ENCODE assay signal across 24 mouse cellular contexts in the genomic region with DNA sequence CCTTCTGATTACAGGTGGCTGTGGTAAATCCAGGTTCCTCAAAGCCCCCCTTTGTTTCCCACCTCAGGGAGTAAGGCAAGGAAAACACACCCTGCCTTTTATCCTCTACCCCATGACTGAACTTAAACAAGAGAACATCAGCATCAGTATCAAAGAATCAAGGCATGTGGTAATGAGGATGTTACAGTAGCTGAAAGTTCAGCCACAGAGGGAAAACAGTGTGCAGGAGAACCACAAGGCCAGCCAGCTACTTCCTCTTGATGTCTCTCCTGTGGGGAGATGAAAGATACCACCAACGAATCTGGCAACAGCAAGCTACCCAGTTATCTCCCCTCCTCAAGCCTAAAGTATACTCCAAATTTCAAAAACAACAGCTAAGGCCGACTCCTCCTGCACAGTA. TPM values are rescaled to one million over a fixed set of nuclear protein-coding genes. Genes with fewer than 3 reads are reported as not detected.
DNase-seq lines count a peak whose midpoint lies in the region; ATAC-seq and TF ChIP-seq lines count a peak whose summit lies in the region.
"Had no signal": no experiment of that assay in that cellular context is flagged by ENCODE, and none has a peak within 500 bp of the region (broad histone marks: within the 10 kb centered on the region; RNA-seq: fewer than 3 reads in every experiment).

No protein-coding gene starts in this region.

- TF ChIP-seq EP300 in ES-Bruce4 (IDR thresholded peaks at IDR 0.05; ENCODE audit: insufficient read depth, low read depth, low read length): no peak

- no peaks in the 10 kb centered on the region for H3K27me3 ChIP-seq in ES-Bruce4 (ENCODE audit: control insufficient read depth, insufficient read depth, low read length, poor library complexity, severe bottlenecking)
- no peaks in the 10 kb centered on the region for H3K27me3 ChIP-seq in midbrain, embryonic 13.5 days
- H3K27me3 ChIP-seq: forebrain, embryonic 13.5 days; heart, embryonic 12.5 days had no signal

- peaks cover 17% of the 10 kb centered on the region for H3K4me1 ChIP-seq in ES-Bruce4 (ENCODE audit: control insufficient read depth, insufficient read depth, low read length)
- peaks cover 19% of the 10 kb centered on the region for H3K4me1 ChIP-seq in midbrain, embryonic 13.5 days (replicated peaks)

- peak overlapping the region; percentile 67 for H3K27ac ChIP-seq in ES-Bruce4 (ENCODE audit: insufficient read depth, low read length)
- no peak overlapping the region for H3K27ac ChIP-seq in midbrain, embryonic 13.5 days
- H3K27ac ChIP-seq: forebrain, embryonic 13.5 days; kidney, postnatal 0 days had no signal

- no peak overlapping the region for H3K9ac ChIP-seq in ES-Bruce4 (ENCODE audit: low read depth, poor library complexity, severe bottlenecking)
- H3K9ac ChIP-seq in midbrain, embryonic 13.5 days (replicated peaks): no peak overlapping the region
- H3K9ac ChIP-seq: forebrain, embryonic 13.5 days; heart, embryonic 12.5 days had no signal

- ATAC-seq in megakaryocyte-erythroid progenitor cell, adult 5-6 weeks (replicated peaks; ENCODE audit: low FRiP score, low TSS enrichment, poor library complexity, severe bottlenecking): peak; percentile 80
- ATAC-seq in midbrain, embryonic 13.5 days: no peak
- ATAC-seq: forebrain, embryonic 13.5 days; hindbrain, embryonic 16.5 days had no signal

- H3K4me3 ChIP-seq in ES-Bruce4 (ENCODE audit: low read depth, low read length): no peak overlapping the region
- H3K4me3 ChIP-seq in midbrain, embryonic 13.5 days (replicated peaks): no peak overlapping the region
- H3K4me3 ChIP-seq: forebrain, embryonic 13.5 days; heart, embryonic 12.5 days had no signal

- WGBS in midbrain, embryonic 13.5 days: 67% methylated on average over 2 of the region's 2 CpGs

- peaks cover 7% of the 10 kb centered on the region; the same call in 1 of the 2 replicates for H3K36me3 ChIP-seq in ES-Bruce4 (ENCODE audit: control insufficient read depth, insufficient read depth, low read length, poor library complexity, severe bottlenecking)
- H3K36me3 ChIP-seq in midbrain, embryonic 13.5 days: no peaks in the 10 kb centered on the region
- H3K36me3 ChIP-seq: heart, embryonic 12.5 days had no signal

- no peaks in the 10 kb centered on the region for H3K9me3 ChIP-seq in ES-Bruce4 (replicated peaks; ENCODE audit: control insufficient read depth, insufficient read depth, low read length, poor library complexity, severe bottlenecking)
- no peaks in the 10 kb centered on the region for H3K9me3 ChIP-seq in midbrain, embryonic 13.5 days
- H3K9me3 ChIP-seq: forebrain, embryonic 13.5 days; heart, embryonic 12.5 days had no signal

- H3K4me2 ChIP-seq in midbrain, embryonic 13.5 days (replicated peaks): no peak overlapping the region
- H3K4me2 ChIP-seq: forebrain, embryonic 13.5 days; heart, embryonic 12.5 days had no signal

- DNase-seq in 416B (ENCODE audit: low read depth) (peak; percentile 94), ZHBTc4 (ENCODE audit: low read depth, low spot score) (peak; percentile 44)
- DNase-seq in layer of hippocampus, adult 18-20 months (ENCODE audit: low spot score in 2 of 2): no peak
- no peak for DNase-seq in left cerebral cortex, adult 18-20 months (ENCODE audit: low spot score in 2 of 2)
- DNase-seq in cerebellum, adult 9-10 months: no peak
- DNase-seq: cerebellum, postnatal 25 days; gastrocnemius, postnatal 36 days; kidney, adult 11 months; liver; lung, adult 18-20 months; right cerebral cortex, postnatal 4 days had no signal

- TF ChIP-seq POLR2A in ES-Bruce4 (IDR thresholded peaks at IDR 0.05; ENCODE audit: insufficient read depth, low read length): no peak

- TF ChIP-seq CTCF in ES-Bruce4 (IDR thresholded peaks at IDR 0.05; ENCODE audit: low read depth, low read length): no peak

RNA-seq across cellular contexts. Expression of a gene that starts 12.0 kb away (rescaled TPM):
- polyA plus RNA-seq in ES-Bruce4 (2011; ENCODE audit: insufficient read depth, insufficient read length, low read depth, missing spikeins): 109 and 112 TPM in 2 replicates
- 5.6 and 8.0 TPM in 2 replicates for total RNA-seq in megakaryocyte-erythroid progenitor cell, adult 5-6 weeks (2014; fragmentation: Nextera tagmentation)
- 6.2 and 16.5 TPM in 2 replicates for total RNA-seq in megakaryocyte-erythroid progenitor cell, adult 5-6 weeks (2017)
- 10 to 100 TPM; 28.2 to 30.0 TPM for total RNA-seq in layer of hippocampus, adult 18-20 months (2021)
- 10 to 100 TPM; 29.5 to 30.8 TPM for total RNA-seq in left cerebral cortex, adult 18-20 months (2021)
- polyA plus RNA-seq in midbrain, embryonic 13.5 days (2015; fragmentation: Nextera tagmentation; extraction: Ambion mirVana): 20.7 and 24.1 TPM in 2 replicates

RNA-seq across cellular contexts. Expression of a gene that starts 31.8 kb away (rescaled TPM):
- polyA plus RNA-seq in ES-Bruce4 (2011; ENCODE audit: insufficient read depth, insufficient read length, low read depth, missing spikeins): not detected in 2 replicates
- not detected in 2 replicates for total RNA-seq in megakaryocyte-erythroid progenitor cell, adult 5-6 weeks (2014; fragmentation: Nextera tagmentation)
- 0.28 TPM in 1 of 2 replicates, not detected in the other for total RNA-seq in megakaryocyte-erythroid progenitor cell, adult 5-6 weeks (2017)
- not detected for total RNA-seq in layer of hippocampus, adult 18-20 months (2021)
- not detected for total RNA-seq in left cerebral cortex, adult 18-20 months (2021)
- polyA plus RNA-seq in midbrain, embryonic 13.5 days (2015; fragmentation: Nextera tagmentation; extraction: Ambion mirVana): not detected in 2 replicates
- total RNA-seq: adrenal gland, adult 18-20 months; gastrocnemius, postnatal 36 days; heart, postnatal 25 days; layer of hippocampus, postnatal 14 days; left cerebral cortex, postnatal 36 days had no signal
- polyA plus RNA-seq: kidney, postnatal 0 days; macrophage had no signal

RNA-seq across cellular contexts. Expression of a gene that starts 37.1 kb away (rescaled TPM):
- 46.5 and 49.6 TPM in 2 replicates for polyA plus RNA-seq in ES-Bruce4 (2011; ENCODE audit: insufficient read depth, insufficient read length, low read depth, missing spikeins)
- 73.6 and 85.5 TPM in 2 replicates for total RNA-seq in megakaryocyte-erythroid progenitor cell, adult 5-6 weeks (2014; fragmentation: Nextera tagmentation)
- 112 and 131 TPM in 2 replicates for total RNA-seq in megakaryocyte-erythroid progenitor cell, adult 5-6 weeks (2017)
- total RNA-seq in layer of hippocampus, adult 18-20 months (2021): 10 to 100 TPM; 35.3 to 36.1 TPM
- total RNA-seq in left cerebral cortex, adult 18-20 months (2021): 10 to 100 TPM; 39.3 to 43.3 TPM
- polyA plus RNA-seq in midbrain, embryonic 13.5 days (2015; fragmentation: Nextera tagmentation; extraction: Ambion mirVana): 42.8 and 47.4 TPM in 2 replicates

RNA-seq across cellular contexts. Expression of a gene that starts 53.6 kb away (rescaled TPM):
- polyA plus RNA-seq in ES-Bruce4 (2011; ENCODE audit: insufficient read depth, insufficient read length, low read depth, missing spikeins): not detected in 2 replicates
- total RNA-seq in megakaryocyte-erythroid progenitor cell, adult 5-6 weeks (2014; fragmentation: Nextera tagmentation): not detected in 2 replicates
- total RNA-seq in megakaryocyte-erythroid progenitor cell, adult 5-6 weeks (2017): not detected in 2 replicates
- not detected for total RNA-seq in layer of hippocampus, adult 18-20 months (2021)
- not detected for total RNA-seq in left cerebral cortex, adult 18-20 months (2021)
- polyA plus RNA-seq in midbrain, embryonic 13.5 days (2015; fragmentation: Nextera tagmentation; extraction: Ambion mirVana): not detected in 2 replicates
- total RNA-seq: adrenal gland, adult 18-20 months; gastrocnemius, postnatal 36 days; heart, postnatal 25 days; layer of hippocampus, postnatal 14 days; left cerebral cortex, postnatal 36 days had no signal
- polyA plus RNA-seq: forebrain, embryonic 13.5 days; heart, embryonic 12.5 days; hindbrain, embryonic 16.5 days; kidney, postnatal 0 days; macrophage; neural tube, embryonic 14.5 days had no signal

RNA-seq across cellular contexts. Expression of a gene that starts 59.9 kb away (rescaled TPM):
- not detected in 2 replicates for polyA plus RNA-seq in ES-Bruce4 (2011; ENCODE audit: insufficient read depth, insufficient read length, low read depth, missing spikeins)
- not detected in 2 replicates for total RNA-seq in megakaryocyte-erythroid progenitor cell, adult 5-6 weeks (2014; fragmentation: Nextera tagmentation)
- total RNA-seq in megakaryocyte-erythroid progenitor cell, adult 5-6 weeks (2017): not detected in 2 replicates
- total RNA-seq in layer of hippocampus, adult 18-20 months (2021): not detected
- total RNA-seq in left cerebral cortex, adult 18-20 months (2021): not detected
- not detected in 2 replicates for polyA plus RNA-seq in midbrain, embryonic 13.5 days (2015; fragmentation: Nextera tagmentation; extraction: Ambion mirVana)
- total RNA-seq: adrenal gland, adult 18-20 months; gastrocnemius, postnatal 36 days; heart, postnatal 25 days; layer of hippocampus, postnatal 14 days; left cerebral cortex, postnatal 36 days had no signal
- polyA plus RNA-seq: forebrain, embryonic 13.5 days; heart, embryonic 12.5 days; hindbrain, embryonic 16.5 days; kidney, postnatal 0 days; macrophage; neural tube, embryonic 14.5 days had no signal

Comparison
In these comparisons a context has a peak if more than half of its experiments do, and no peak if none do; other contexts are left out.
1. DNase-seq: peak in 416B (single experiment) and ZHBTc4 (single experiment); none in layer of hippocampus, adult 18-20 months (0 of 2), left cerebral cortex, adult 18-20 months (0 of 2) and cerebellum, adult 9-10 months (single experiment).